Mouse (Mus musculus): Measurements from ENCODE around the gene Zcchc14. TPM values are rescaled to one million over a fixed set of nuclear protein-coding genes. Genes with fewer than 3 reads are reported as not detected.
A peak's percentile ranks its signal among the peaks of the same experiment; 100 is the strongest.

Zcchc14 gene
- polyA plus RNA-seq, 1 experiment from 2014 or later, result 26.9 TPM

DNA sequence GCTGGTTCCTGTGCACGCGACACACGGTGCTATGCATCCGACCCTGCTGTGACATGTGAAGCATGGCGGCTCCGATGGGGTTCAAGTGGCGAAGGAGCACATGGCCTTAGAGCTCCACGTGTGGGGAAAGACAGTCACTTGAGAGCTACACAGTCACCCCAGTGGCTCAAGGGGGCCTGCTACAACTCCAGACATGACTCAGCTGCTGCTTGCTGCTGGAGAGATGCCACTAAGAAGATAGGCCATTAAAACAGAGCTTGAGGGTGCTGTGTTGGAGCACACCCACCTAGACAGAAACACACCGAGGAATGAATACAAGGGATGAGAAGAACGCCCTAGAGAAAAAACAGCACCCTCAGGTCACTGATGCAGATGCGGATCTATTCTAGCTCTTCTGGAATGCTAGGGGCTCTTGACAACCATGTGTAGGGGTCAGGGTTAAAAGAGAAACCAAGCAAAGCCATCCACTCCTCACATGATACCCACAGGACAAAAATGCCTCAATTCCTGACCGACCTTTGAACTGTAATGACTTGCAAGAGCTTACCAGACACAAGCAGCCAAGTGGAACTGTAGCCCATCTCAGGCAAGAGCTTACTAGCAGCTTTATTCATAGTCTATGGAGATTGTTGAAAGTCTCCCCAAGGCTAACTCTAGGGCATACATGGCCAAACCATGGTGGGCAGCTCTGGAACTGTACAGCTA lies 5.0 kb downstream of the Zcchc14 start:
- no peaks in the 10 kb centered on the region for H3K9me3 ChIP-seq (ENCODE audit: control insufficient read depth, low read length)
- no peak overlapping the region for H3K9ac ChIP-seq (ENCODE audit: low read depth, low read length)
- WGBS, result 66% methylated on average over 12 of the region's 12 CpGs
- no peak for ATAC-seq (ENCODE audit: low FRiP score, low TSS enrichment)
- no peak overlapping the region for H3K4me3 ChIP-seq (ENCODE audit: low read length)
- H3K27me3 ChIP-seq (ENCODE audit: control insufficient read depth, insufficient read depth, low read length), result no peaks in the 10 kb centered on the region
- H3K36me3 ChIP-seq (ENCODE audit: control insufficient read depth, insufficient read depth, low read length), result peaks cover 5% of the 10 kb centered on the region; the same call in 1 of the 2 replicates
- H3K4me2 ChIP-seq (replicated peaks; ENCODE audit: low read depth, low read length), result no peak overlapping the region
- no peak overlapping the region for H3K27ac ChIP-seq (ENCODE audit: low read depth, low read length)
- peaks cover 50% of the 10 kb centered on the region for H3K4me1 ChIP-seq (ENCODE audit: control insufficient read depth, insufficient read depth, low read length)

DNA sequence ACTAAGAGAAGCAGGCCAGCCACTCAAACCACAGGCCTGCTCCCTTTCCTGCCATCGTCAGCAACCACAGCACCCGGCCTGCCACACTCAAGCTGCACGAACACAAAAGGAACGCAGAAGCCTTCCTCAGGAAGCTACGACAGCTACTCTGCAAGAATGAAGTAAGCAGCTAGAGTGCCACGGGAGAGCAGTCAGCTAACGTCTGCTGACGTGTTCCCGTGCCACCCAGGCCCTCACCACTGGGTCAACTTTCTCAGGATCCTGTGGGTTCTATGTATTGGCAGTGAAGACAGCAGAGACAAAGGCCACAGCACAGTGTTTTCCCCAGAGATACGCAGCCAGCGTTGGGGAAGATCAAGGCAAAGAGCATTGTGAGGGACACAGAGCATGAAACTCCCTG lies 9.3 kb downstream of the Zcchc14 start:
- Histone ChIP-seq H3K27ac (ENCODE audit: low read depth, low read length) (no peak overlapping the region), H3K27me3 (ENCODE audit: control insufficient read depth, insufficient read depth, low read length) (no peaks in the 10 kb centered on the region), H3K4me3 (ENCODE audit: low read length) (no peak overlapping the region), H3K4me1 (ENCODE audit: control insufficient read depth, insufficient read depth, low read length) (peaks cover 18% of the 10 kb centered on the region), H3K9me3 (ENCODE audit: control insufficient read depth, low read length) (no peaks in the 10 kb centered on the region), H3K9ac (ENCODE audit: low read depth, low read length) (peak overlapping the region; percentile 28; the same call in 1 of the 2 replicates), H3K4me2 (replicated peaks; ENCODE audit: low read depth, low read length) (no peak overlapping the region), H3K36me3 (ENCODE audit: control insufficient read depth, insufficient read depth, low read length) (peaks cover 2% of the 10 kb centered on the region; the same call in 1 of the 2 replicates)
- WGBS, result 74% methylated on average over 11 of the region's 11 CpGs
- ATAC-seq (ENCODE audit: low FRiP score, low TSS enrichment), result no peak

DNA sequence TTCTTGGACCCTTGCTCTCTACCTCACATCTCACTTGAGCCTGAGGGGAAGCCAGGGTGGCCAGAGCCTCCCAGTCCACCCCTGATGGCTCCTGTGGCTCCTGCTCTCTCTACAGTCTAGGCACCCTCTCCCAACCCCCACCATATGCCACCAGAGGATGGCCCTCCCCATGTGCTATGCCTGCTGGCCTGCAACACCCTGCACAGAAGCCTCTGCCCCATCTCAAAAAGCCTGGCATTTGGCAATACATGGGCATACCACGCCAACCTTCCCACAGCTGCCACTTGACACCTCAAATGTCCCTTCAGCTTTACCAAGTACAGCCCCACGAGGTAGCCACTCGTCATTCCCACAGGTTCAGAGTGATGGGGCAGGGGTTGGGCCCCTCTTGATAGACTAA lies 9.9 kb downstream of the Zcchc14 start:
- no peak for ATAC-seq (ENCODE audit: low FRiP score, low TSS enrichment)
- Histone ChIP-seq H3K9me3 (ENCODE audit: control insufficient read depth, low read length) (no peaks in the 10 kb centered on the region), H3K9ac (ENCODE audit: low read depth, low read length) (no peak overlapping the region), H3K4me2 (replicated peaks; ENCODE audit: low read depth, low read length) (no peak overlapping the region), H3K27me3 (ENCODE audit: control insufficient read depth, insufficient read depth, low read length) (no peaks in the 10 kb centered on the region), H3K4me3 (ENCODE audit: low read length) (no peak overlapping the region), H3K36me3 (ENCODE audit: control insufficient read depth, insufficient read depth, low read length) (no peaks in the 10 kb centered on the region), H3K27ac (ENCODE audit: low read depth, low read length) (no peak overlapping the region), H3K4me1 (ENCODE audit: control insufficient read depth, insufficient read depth, low read length) (peaks cover 15% of the 10 kb centered on the region; the same call in 1 of the 2 replicates)
- 61% methylated on average over 3 of the region's 3 CpGs for WGBS

DNA sequence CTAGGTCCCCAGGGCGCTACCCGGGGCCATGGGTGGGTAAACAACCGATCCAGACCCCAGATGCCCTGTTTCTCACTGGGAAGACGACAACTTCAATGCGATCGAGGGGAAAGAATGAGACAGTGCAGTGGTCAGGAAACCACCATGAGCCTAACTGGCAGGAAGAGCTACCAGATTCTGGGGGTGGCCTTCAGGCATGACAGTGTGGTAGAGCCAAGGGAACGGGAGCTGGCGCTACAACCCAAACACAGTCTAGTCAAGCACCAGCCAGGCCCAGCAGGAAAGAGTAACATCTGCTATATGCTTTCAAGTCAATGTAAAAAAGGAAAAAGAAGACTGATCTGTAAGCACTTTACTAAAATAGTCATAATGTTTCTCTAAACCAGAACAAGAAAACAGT lies 16.5 kb downstream of the Zcchc14 start:
- H3K9me3 ChIP-seq (ENCODE audit: control insufficient read depth, low read length), result no peaks in the 10 kb centered on the region
- no peak overlapping the region for H3K4me3 ChIP-seq (ENCODE audit: low read length)
- H3K36me3 ChIP-seq (ENCODE audit: control insufficient read depth, insufficient read depth, low read length), result no peaks in the 10 kb centered on the region
- WGBS, result 81% methylated on average over 8 of the region's 8 CpGs
- no peak overlapping the region for H3K9ac ChIP-seq (ENCODE audit: low read depth, low read length)
- H3K4me2 ChIP-seq (replicated peaks; ENCODE audit: low read depth, low read length), result no peak overlapping the region
- no peak for ATAC-seq (ENCODE audit: low FRiP score, low TSS enrichment)
- H3K27me3 ChIP-seq (ENCODE audit: control insufficient read depth, insufficient read depth, low read length), result no peaks in the 10 kb centered on the region
- peak overlapping the region; percentile 59; the same call in 1 of the 2 replicates for H3K27ac ChIP-seq (ENCODE audit: low read depth, low read length)
- peaks cover 29% of the 10 kb centered on the region for H3K4me1 ChIP-seq (ENCODE audit: control insufficient read depth, insufficient read depth, low read length)

DNA sequence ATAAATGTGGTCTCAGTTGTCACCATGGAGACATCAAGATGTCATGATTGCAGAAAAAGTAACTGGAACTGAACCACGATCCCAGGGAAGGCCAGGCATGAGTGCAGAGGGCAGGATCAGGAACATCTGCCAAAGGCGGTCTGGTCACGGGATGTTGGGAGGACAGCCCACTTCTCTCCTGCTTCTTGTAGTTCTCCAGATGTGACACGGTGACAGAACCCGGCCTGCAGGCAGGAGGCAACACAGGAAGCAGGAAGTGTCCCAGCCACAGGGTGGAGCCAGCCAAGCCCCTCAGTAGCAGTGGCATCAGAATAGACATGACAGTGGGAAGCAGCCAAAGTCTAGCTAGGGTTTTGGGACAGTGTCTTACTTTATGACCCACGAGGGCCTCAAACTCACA lies 17.2 kb downstream of the Zcchc14 start:
- Histone ChIP-seq H3K4me2 (replicated peaks; ENCODE audit: low read depth, low read length) (no peak overlapping the region), H3K9me3 (ENCODE audit: control insufficient read depth, low read length) (no peaks in the 10 kb centered on the region), H3K4me3 (ENCODE audit: low read length) (no peak overlapping the region), H3K9ac (ENCODE audit: low read depth, low read length) (no peak overlapping the region), H3K36me3 (ENCODE audit: control insufficient read depth, insufficient read depth, low read length) (no peaks in the 10 kb centered on the region), H3K27ac (ENCODE audit: low read depth, low read length) (no peak overlapping the region), H3K4me1 (ENCODE audit: control insufficient read depth, insufficient read depth, low read length) (peaks cover 31% of the 10 kb centered on the region), H3K27me3 (ENCODE audit: control insufficient read depth, insufficient read depth, low read length) (no peaks in the 10 kb centered on the region)
- 52% methylated on average over 6 of the region's 6 CpGs for WGBS
- no peak for ATAC-seq (ENCODE audit: low FRiP score, low TSS enrichment)

DNA sequence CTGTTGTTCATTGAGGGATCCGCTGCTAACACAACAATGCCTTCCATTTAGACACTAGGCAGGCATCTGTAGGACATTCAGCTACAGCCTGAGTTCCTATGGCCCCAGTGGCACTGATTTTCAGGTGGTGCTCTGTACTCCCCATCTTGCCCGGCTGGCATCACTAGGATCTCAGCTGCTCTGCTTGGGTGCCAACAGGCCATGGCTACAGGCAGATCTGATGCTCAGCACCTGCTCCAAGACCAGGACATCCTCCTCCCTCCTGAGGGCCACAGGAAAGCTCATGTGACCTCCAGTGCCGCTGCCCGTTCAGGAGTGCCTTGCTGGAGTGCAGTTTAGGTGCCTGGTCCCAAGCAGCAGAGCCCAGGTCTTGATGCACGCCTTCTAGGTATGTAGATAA lies 20.3 kb downstream of the Zcchc14 start:
- H3K27ac ChIP-seq (ENCODE audit: low read depth, low read length), result peak overlapping the region; percentile 38; the same call in 1 of the 2 replicates
- no peak overlapping the region for H3K4me3 ChIP-seq (ENCODE audit: low read length)
- no peak overlapping the region for H3K4me2 ChIP-seq (replicated peaks; ENCODE audit: low read depth, low read length)
- H3K27me3 ChIP-seq (ENCODE audit: control insufficient read depth, insufficient read depth, low read length), result no peaks in the 10 kb centered on the region
- peaks cover 3% of the 10 kb centered on the region; the same call in 1 of the 2 replicates for H3K9me3 ChIP-seq (ENCODE audit: control insufficient read depth, low read length)
- H3K9ac ChIP-seq (ENCODE audit: low read depth, low read length), result no peak overlapping the region
- H3K36me3 ChIP-seq (ENCODE audit: control insufficient read depth, insufficient read depth, low read length), result peaks cover 10% of the 10 kb centered on the region; the same call in 1 of the 2 replicates
- ATAC-seq (ENCODE audit: low FRiP score, low TSS enrichment), result no peak
- WGBS, result 81% methylated on average over 5 of the region's 5 CpGs
- H3K4me1 ChIP-seq (ENCODE audit: control insufficient read depth, insufficient read depth, low read length), result peaks cover 31% of the 10 kb centered on the region

DNA sequence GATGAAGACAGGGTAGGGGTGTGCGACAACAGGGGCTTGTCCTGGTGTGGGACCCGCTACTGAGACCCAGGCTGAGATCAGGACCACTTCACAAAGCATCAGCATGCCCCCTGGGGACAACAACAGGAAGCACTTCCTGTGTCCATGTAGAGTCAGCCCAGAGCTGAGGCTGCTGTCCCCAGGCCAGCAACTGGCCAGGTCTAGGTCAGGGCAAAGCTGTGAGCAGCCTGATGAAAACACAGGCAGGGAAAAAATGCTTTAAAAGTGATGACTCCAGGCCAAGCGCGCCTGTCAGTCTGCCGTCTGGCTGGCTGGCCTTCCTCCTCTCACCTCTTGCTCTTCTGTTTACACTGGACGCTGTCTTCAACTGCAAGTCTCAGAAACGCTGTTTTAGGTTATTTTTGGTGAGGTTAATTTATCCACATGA lies 21.0 kb downstream of the Zcchc14 start:
- no peak overlapping the region for H3K4me2 ChIP-seq (replicated peaks; ENCODE audit: low read depth, low read length)
- H3K27me3 ChIP-seq (ENCODE audit: control insufficient read depth, insufficient read depth, low read length), result no peaks in the 10 kb centered on the region
- peaks cover 3% of the 10 kb centered on the region; the same call in 1 of the 2 replicates for H3K9me3 ChIP-seq (ENCODE audit: control insufficient read depth, low read length)
- ATAC-seq (ENCODE audit: low FRiP score, low TSS enrichment), result peak; percentile 74
- H3K27ac ChIP-seq (ENCODE audit: low read depth, low read length), result peak overlapping the region; percentile 38; the same call in 1 of the 2 replicates
- H3K4me3 ChIP-seq (ENCODE audit: low read length), result no peak overlapping the region
- peaks cover 18% of the 10 kb centered on the region for H3K36me3 ChIP-seq (ENCODE audit: control insufficient read depth, insufficient read depth, low read length)
- H3K9ac ChIP-seq (ENCODE audit: low read depth, low read length), result 0 out of 2 replicates have a peak overlapping the region, but pooled peaks have one; percentile 23
- H3K4me1 ChIP-seq (ENCODE audit: control insufficient read depth, insufficient read depth, low read length), result peaks cover 29% of the 10 kb centered on the region
- WGBS, result 38% methylated on average over 7 of the region's 7 CpGs

DNA sequence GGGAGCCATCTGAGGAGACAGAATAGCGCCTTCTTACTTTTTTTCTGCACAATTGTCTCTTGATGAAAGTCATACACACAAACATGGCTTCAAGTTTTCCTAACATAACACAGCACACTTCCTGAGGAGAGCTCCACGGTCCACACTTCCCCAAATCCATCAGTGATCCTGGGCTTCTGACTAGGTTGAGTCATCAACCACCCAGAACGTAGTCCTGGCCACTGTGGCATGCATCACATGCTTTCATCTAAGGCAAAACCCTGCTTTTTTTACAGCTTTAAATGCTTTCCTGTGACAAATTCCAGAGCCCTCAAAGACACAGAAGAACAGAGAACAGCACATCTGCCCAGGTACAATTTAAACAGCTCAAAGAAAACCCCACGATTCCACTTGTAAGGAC lies 24.0 kb downstream of the Zcchc14 start:
- 94% methylated on average over 4 of the region's 4 CpGs for WGBS
- H3K27ac ChIP-seq (ENCODE audit: low read depth, low read length), result no peak overlapping the region
- H3K9me3 ChIP-seq (ENCODE audit: control insufficient read depth, low read length), result peaks cover 3% of the 10 kb centered on the region; the same call in 1 of the 2 replicates
- peaks cover 25% of the 10 kb centered on the region for H3K36me3 ChIP-seq (ENCODE audit: control insufficient read depth, insufficient read depth, low read length)
- H3K4me2 ChIP-seq (replicated peaks; ENCODE audit: low read depth, low read length), result no peak overlapping the region
- H3K4me1 ChIP-seq (ENCODE audit: control insufficient read depth, insufficient read depth, low read length), result peaks cover 23% of the 10 kb centered on the region
- no peak for ATAC-seq (ENCODE audit: low FRiP score, low TSS enrichment)
- H3K9ac ChIP-seq (ENCODE audit: low read depth, low read length), result no peak overlapping the region
- H3K4me3 ChIP-seq (ENCODE audit: low read length), result no peak overlapping the region
- no peaks in the 10 kb centered on the region for H3K27me3 ChIP-seq (ENCODE audit: control insufficient read depth, insufficient read depth, low read length)

DNA sequence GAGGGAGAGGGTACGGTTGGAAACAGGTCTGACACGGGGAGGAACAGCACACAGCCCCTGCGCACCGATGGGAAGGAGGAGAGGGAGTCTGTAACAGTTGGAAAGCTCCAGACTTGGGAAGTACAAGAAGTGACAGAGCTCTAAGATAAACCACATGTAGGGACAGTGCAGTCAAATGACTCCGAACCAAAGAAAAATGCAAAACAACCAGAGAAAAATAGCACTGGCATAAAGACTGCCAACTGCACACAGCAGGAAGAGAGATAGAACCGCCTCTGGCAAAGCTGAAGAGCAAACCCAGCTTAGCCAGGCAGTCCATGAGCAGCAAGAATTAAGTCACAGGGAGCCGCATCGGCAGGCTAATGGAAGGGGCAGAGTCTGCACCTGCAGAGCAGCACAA lies 29.7 kb downstream of the Zcchc14 start:
- Histone ChIP-seq H3K9ac (ENCODE audit: low read depth, low read length) (no peak overlapping the region), H3K9me3 (ENCODE audit: control insufficient read depth, low read length) (peaks cover 2% of the 10 kb centered on the region; the same call in 1 of the 2 replicates), H3K4me1 (ENCODE audit: control insufficient read depth, insufficient read depth, low read length) (peaks cover 12% of the 10 kb centered on the region; the same call in 1 of the 2 replicates), H3K4me2 (replicated peaks; ENCODE audit: low read depth, low read length) (no peak overlapping the region), H3K4me3 (ENCODE audit: low read length) (no peak overlapping the region), H3K27ac (ENCODE audit: low read depth, low read length) (no peak overlapping the region), H3K27me3 (ENCODE audit: control insufficient read depth, insufficient read depth, low read length) (no peaks in the 10 kb centered on the region), H3K36me3 (ENCODE audit: control insufficient read depth, insufficient read depth, low read length) (peaks cover 24% of the 10 kb centered on the region)
- 92% methylated on average over 8 of the region's 8 CpGs for WGBS
- no peak for ATAC-seq (ENCODE audit: low FRiP score, low TSS enrichment)
